Mouse (Mus musculus) liver, adult 2 months (tissue): ENCODE data around the gene Ak8. TPM values are rescaled to one million over a fixed set of nuclear protein-coding genes. Genes with fewer than 3 reads are reported as not detected.

Experiments
- DNase-seq: peaks from one replicate; pipeline ENCODE4 v3.0.0-alpha.2; 2011; ENCODE audit warnings: low read depth, low spot score; ENCODE audit errors: extremely low read depth
- H3K27ac ChIP-seq: fragments of 200-500 bp; replicated peaks from 2 replicates; pipeline ENCODE4 v1.5.1; 2012; ENCODE audit warnings: low read depth, mild to moderate bottlenecking, control low read depth, inconsistent platforms, low read length; ENCODE audit not compliant: insufficient read depth
- H3K27me3 ChIP-seq: fragments of 200-500 bp; 2 replicates; pipeline ENCODE4 v1.6.1; 2012; ENCODE audit warnings: mild to moderate bottlenecking, moderate library complexity, low read length, inconsistent platforms; ENCODE audit not compliant: control insufficient read depth, insufficient read depth
- H3K36me3 ChIP-seq: fragments of 200-500 bp; 2 replicates; pipeline ENCODE4 v1.6.1; 2012; ENCODE audit warnings: low read length, inconsistent platforms; ENCODE audit not compliant: control insufficient read depth, insufficient read depth
- H3K4me1 ChIP-seq: fragments of 200-500 bp; 2 replicates; pipeline ENCODE4 v1.6.1; 2011; ENCODE audit warnings: low read length; ENCODE audit not compliant: control insufficient read depth, insufficient read depth
- H3K4me3 ChIP-seq: fragments of 200-500 bp; 2 replicates; pipeline ENCODE4 v1.5.1; 2011; ENCODE audit warnings: low read depth, mild to moderate bottlenecking, control low read depth, low read length, moderate library complexity; ENCODE audit not compliant: insufficient read depth
- H3K79me2 ChIP-seq: fragments of 200-500 bp; 2 replicates; pipeline ENCODE4 v1.6.1; 2012; ENCODE audit warnings: inconsistent platforms, mild to moderate bottlenecking, low read length, moderate library complexity; ENCODE audit not compliant: control insufficient read depth, insufficient read depth
- H3K9ac ChIP-seq: fragments of 200-500 bp; 2 replicates; pipeline ENCODE4 v1.6.1; 2012; ENCODE audit warnings: low read depth, mild to moderate bottlenecking, control low read depth, inconsistent platforms, low read length
- CTCF ChIP-seq: fragments of 200-500 bp; IDR thresholded peaks from 2 replicates; pipeline ENCODE4 v1.5.1; 2011; ENCODE audit warnings: low read depth, low read length, control low read depth
- POLR2A ChIP-seq: fragments of 200-500 bp; IDR thresholded peaks from 2 replicates; pipeline ENCODE4 v1.6.1; 2011; ENCODE audit warnings: low read length, control low read depth; ENCODE audit not compliant: insufficient read depth; ENCODE audit errors: extremely low read depth
- WGBS: fragments of 180-500 bp; shearing (Covaris S2); methylation state at CpG from one replicate; pipeline ENCODE4 v1.1.7; 2018; 5-methylcytosine and 5-hydroxymethylcytosine counted together
- polyA plus RNA-seq: library from polyadenylated mRNA; depleted of rRNA; stranded (reverse); fragments of >200 nt; gene quantifications from 2 replicates; pipeline ENCODE4 v1.2.3, GENCODE M21; 2012; rRNA removed
- total RNA-seq: library from RNA; depleted of rRNA; stranded (reverse); fragments of >200 nt; gene quantifications from 2 replicates; pipeline ENCODE4 v1.2.3, GENCODE M21; 2014; rRNA removed

The Ak8 gene
- total RNA-seq (not detected in 2 replicates), polyA plus RNA-seq (0.09 TPM in 1 of 2 replicates, not detected in the other)

- Histone ChIP-seq H3K4me1 (0 out of 2 replicates have a peak, but pooled peaks cover 3% of the 10 kb centered on the region), H3K4me3 (peak within 1 kb of the TSS; percentile 49), H3K79me2 (no peaks in the 10 kb centered on the region), H3K27ac (no peak within 1 kb of the TSS), H3K36me3 (no peaks in the 10 kb centered on the region), H3K27me3 (no peaks in the 10 kb centered on the region), H3K9ac (peak within 1 kb of the TSS; percentile 30; the same call in 1 of the 2 replicates)
- no peak for TF ChIP-seq POLR2A
- no peak for TF ChIP-seq CTCF
- 5% methylated on average over 53 of the region's 53 CpGs for WGBS
- DNase-seq: peak; percentile 6
These were observed at the start of gene Ak8, which contains the start of gene Spaca9 for GRCm38 (mm10) chr2:28699361-28700335. Ak8 (plus strand) TSS chr2:28700164. Spaca9 (minus strand) TSS chr2:28699727.

GRCm38 (mm10) chr2:28650526-28650925, 49.4 kb upstream of the Ak8 start:
- Histone ChIP-seq H3K79me2 (peaks cover 31% of the 10 kb centered on the region), H3K27me3 (no peaks in the 10 kb centered on the region), H3K36me3 (no peaks in the 10 kb centered on the region), H3K9ac (no peak overlapping the region), H3K4me1 (peaks cover 14% of the 10 kb centered on the region), H3K27ac (no peak overlapping the region), H3K4me3 (no peak overlapping the region)
- DNase-seq: peak; percentile 97
- TF ChIP-seq CTCF (no peak), POLR2A (no peak)

- TF ChIP-seq CTCF: no peak
- no peak for TF ChIP-seq POLR2A
- 96% methylated on average over 7 of the region's 7 CpGs for WGBS
- peaks cover 16% of the 10 kb centered on the region for H3K79me2 ChIP-seq
- no peak overlapping the region for H3K27ac ChIP-seq
- no peaks in the 10 kb centered on the region for H3K27me3 ChIP-seq
- H3K4me1 ChIP-seq: peaks cover 14% of the 10 kb centered on the region
- H3K9ac ChIP-seq: no peak overlapping the region
- peaks cover 5% of the 10 kb centered on the region; the same call in 1 of the 2 replicates for H3K36me3 ChIP-seq
- no peak for DNase-seq
- no peak overlapping the region for H3K4me3 ChIP-seq
These were observed 46.6 kb upstream of the Ak8 start for GRCm38 (mm10) chr2:28653351-28653750.

- peaks cover 16% of the 10 kb centered on the region for H3K4me1 ChIP-seq
- no peak for DNase-seq
- H3K9ac ChIP-seq: no peak overlapping the region
- TF ChIP-seq CTCF: peak; percentile 77
- TF ChIP-seq POLR2A: no peak
- peaks cover 10% of the 10 kb centered on the region for H3K36me3 ChIP-seq
- no peak overlapping the region for H3K27ac ChIP-seq
- WGBS: 69% methylated on average over 2 of the region's 2 CpGs
- no peaks in the 10 kb centered on the region for H3K27me3 ChIP-seq
- peaks cover 13% of the 10 kb centered on the region for H3K79me2 ChIP-seq
- H3K4me3 ChIP-seq: no peak overlapping the region
These were observed 45.7 kb upstream of the Ak8 start for GRCm38 (mm10) chr2:28654295-28654694.

GRCm38 (mm10) chr2:28656216-28656615, 43.7 kb upstream of the Ak8 start:
- H3K79me2 ChIP-seq: peaks cover 12% of the 10 kb centered on the region
- no peaks in the 10 kb centered on the region for H3K27me3 ChIP-seq
- no peak overlapping the region for H3K4me3 ChIP-seq
- no peak overlapping the region for H3K27ac ChIP-seq
- no peak overlapping the region for H3K9ac ChIP-seq
- DNase-seq: no peak
- TF ChIP-seq POLR2A (no peak), CTCF (no peak)
- WGBS: 91% methylated on average over 8 of the region's 8 CpGs
- peaks cover 18% of the 10 kb centered on the region for H3K36me3 ChIP-seq
- H3K4me1 ChIP-seq: peaks cover 12% of the 10 kb centered on the region
